8 mouse cellular contexts compared by ENCODE assay signal in the genomic region with DNA sequence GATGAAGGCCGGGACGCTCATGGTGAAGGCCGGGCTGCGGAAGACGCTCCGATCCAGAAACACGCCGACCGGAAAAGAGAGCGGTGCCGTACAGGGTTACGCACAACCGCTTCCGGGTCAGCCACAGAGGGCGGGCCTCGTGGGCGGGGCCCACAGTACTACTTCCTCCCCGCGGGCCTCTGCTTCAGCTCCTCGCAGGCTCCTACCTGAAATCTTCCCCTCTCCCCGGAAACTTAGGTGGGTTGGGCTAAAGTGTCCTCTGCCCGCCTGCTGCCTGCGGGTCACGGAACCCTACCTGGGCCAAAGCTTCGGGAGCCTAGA. TPM values are rescaled to one million over a fixed set of nuclear protein-coding genes. Genes with fewer than 3 reads are reported as not detected.
DNase-seq lines count a peak whose midpoint lies in the region; ATAC-seq and TF ChIP-seq lines count a peak whose summit lies in the region.

TSS of gene Eif3m (minus strand) at position 114 of the 321 bp plus-strand sequence.

- no peaks in the 10 kb centered on the region for H3K9me3 ChIP-seq in forebrain, embryonic 10.5 days
- no peaks in the 10 kb centered on the region for H3K9me3 ChIP-seq in heart, embryonic 15.5 days (replicated peaks)
- no peaks in the 10 kb centered on the region for H3K9me3 ChIP-seq in liver, embryonic 14.5 days (ENCODE audit: control insufficient read depth, low read length)
- no peaks in the 10 kb centered on the region for H3K9me3 ChIP-seq in neural tube, embryonic 11.5 days (ENCODE audit: control insufficient read depth, low read length)
- H3K9me3 ChIP-seq in stomach, postnatal 0 days (ENCODE audit: control insufficient read depth, low read length) = no peaks in the 10 kb centered on the region

- peaks cover 21% of the 10 kb centered on the region for H3K36me3 ChIP-seq in forebrain, embryonic 10.5 days (replicated peaks)
- peaks cover 19% of the 10 kb centered on the region for H3K36me3 ChIP-seq in heart, embryonic 15.5 days
- H3K36me3 ChIP-seq in liver, embryonic 14.5 days (replicated peaks; ENCODE audit: control insufficient read depth, insufficient read depth, low read depth) = peaks cover 15% of the 10 kb centered on the region
- peaks cover 2% of the 10 kb centered on the region; the same call in 1 of the 2 replicates for H3K36me3 ChIP-seq in neural tube, embryonic 11.5 days (ENCODE audit: control insufficient read depth, insufficient read depth, low read length)
- H3K36me3 ChIP-seq in stomach, postnatal 0 days (ENCODE audit: control insufficient read depth, insufficient read depth, low read length) = peaks cover 8% of the 10 kb centered on the region

- H3K27me3 ChIP-seq in forebrain, embryonic 10.5 days (ENCODE audit: poor library complexity, severe bottlenecking) = no peaks in the 10 kb centered on the region
- no peaks in the 10 kb centered on the region for H3K27me3 ChIP-seq in heart, embryonic 15.5 days
- H3K27me3 ChIP-seq in liver, embryonic 14.5 days (ENCODE audit: control insufficient read depth, insufficient read depth, low read length) = no peaks in the 10 kb centered on the region
- no peaks in the 10 kb centered on the region for H3K27me3 ChIP-seq in neural tube, embryonic 11.5 days (ENCODE audit: control insufficient read depth, insufficient read depth, low read length)
- no peaks in the 10 kb centered on the region for H3K27me3 ChIP-seq in stomach, postnatal 0 days (ENCODE audit: control insufficient read depth, insufficient read depth, low read length)

- H3K9ac ChIP-seq in heart, embryonic 15.5 days = peak within 1 kb of the TSS; percentile 88
- H3K9ac ChIP-seq in liver, embryonic 14.5 days (replicated peaks) = peak within 1 kb of the TSS; percentile 97
- H3K9ac ChIP-seq in neural tube, embryonic 11.5 days (ENCODE audit: low read length) = peak within 1 kb of the TSS; percentile 89
- peak within 1 kb of the TSS; percentile 94 for H3K9ac ChIP-seq in stomach, postnatal 0 days (ENCODE audit: low read length)

- ATAC-seq in heart, embryonic 15.5 days (replicated peaks; ENCODE audit: insufficient number of reproducible peaks, insufficient read depth, low FRiP score, low read depth) = peak; percentile 99
- ATAC-seq in liver, embryonic 14.5 days (ENCODE audit: insufficient read depth) = peak; percentile 99
- ATAC-seq in neural tube, embryonic 11.5 days (ENCODE audit: insufficient read depth, low FRiP score, low TSS enrichment) = peak; percentile 100
- ATAC-seq in stomach, postnatal 0 days (ENCODE audit: low FRiP score, low TSS enrichment) = peak; percentile 100

- H3K27ac ChIP-seq in forebrain, embryonic 10.5 days = peak within 1 kb of the TSS; percentile 95
- H3K27ac ChIP-seq in heart, embryonic 15.5 days = peak within 1 kb of the TSS; percentile 73
- peak within 1 kb of the TSS; percentile 72 for H3K27ac ChIP-seq in liver, embryonic 14.5 days
- H3K27ac ChIP-seq in neural tube, embryonic 11.5 days (ENCODE audit: low read depth, low read length) = peak within 1 kb of the TSS; percentile 53; the same call in 1 of the 2 replicates
- H3K27ac ChIP-seq in stomach, postnatal 0 days (replicated peaks) = peak within 1 kb of the TSS; percentile 72

- under 1% methylated on average over 25 of the region's 25 CpGs for WGBS in forebrain, embryonic 10.5 days
- 0% methylated on average over 25 of the region's 25 CpGs for WGBS in heart, embryonic 15.5 days
- WGBS in liver, embryonic 14.5 days (ENCODE audit: insufficient replicate concordance) = under 1% methylated on average over 24 of the region's 25 CpGs
- 0% methylated on average over 21 of the region's 25 CpGs for WGBS in neural tube, embryonic 11.5 days
- 1% methylated on average over 23 of the region's 25 CpGs for WGBS in stomach, postnatal 0 days

- no peak for TF ChIP-seq CTCF in liver, embryonic 14.5 days (IDR thresholded peaks at IDR 0.05; ENCODE audit: low read depth)
- no peak for TF ChIP-seq CTCF in stomach, postnatal 0 days (IDR thresholded peaks at IDR 0.05; ENCODE audit: low read depth)

- H3K4me1 ChIP-seq in forebrain, embryonic 10.5 days = peaks cover 23% of the 10 kb centered on the region
- peaks cover 11% of the 10 kb centered on the region for H3K4me1 ChIP-seq in heart, embryonic 15.5 days (replicated peaks)
- peaks cover 13 to 20% of the 10 kb centered on the region in 2 experiments for H3K4me1 ChIP-seq in liver, embryonic 14.5 days (replicated peaks; ENCODE audit: control insufficient read depth in 2 of 2, insufficient read depth in 2 of 2, low read length in 1 of 2)
- peaks cover 6% of the 10 kb centered on the region; the same call in 1 of the 2 replicates for H3K4me1 ChIP-seq in neural tube, embryonic 11.5 days (ENCODE audit: control insufficient read depth, insufficient read depth, low read length)
- H3K4me1 ChIP-seq in stomach, postnatal 0 days (replicated peaks; ENCODE audit: control insufficient read depth, insufficient read depth) = no peaks in the 10 kb centered on the region

- no peak; the same call in 1 of the 2 replicates for TF ChIP-seq EP300 in liver, embryonic 14.5 days (IDR thresholded peaks at IDR 0.05; ENCODE audit: low read depth)
- no peak for TF ChIP-seq EP300 in stomach, postnatal 0 days (optimal IDR thresholded peaks at IDR 0.05)

- peak within 1 kb of the TSS; percentile 68 for H3K4me2 ChIP-seq in heart, embryonic 15.5 days
- H3K4me2 ChIP-seq in liver, embryonic 14.5 days (ENCODE audit: low read depth) = peak within 1 kb of the TSS; percentile 82
- peak within 1 kb of the TSS; percentile 80 for H3K4me2 ChIP-seq in neural tube, embryonic 11.5 days (ENCODE audit: low read depth)
- peak within 1 kb of the TSS; percentile 69 for H3K4me2 ChIP-seq in stomach, postnatal 0 days (replicated peaks; ENCODE audit: low read depth)

- peak within 1 kb of the TSS; percentile 98 for H3K4me3 ChIP-seq in forebrain, embryonic 10.5 days
- H3K4me3 ChIP-seq in heart, embryonic 15.5 days = peak within 1 kb of the TSS; percentile 90
- peak within 1 kb of the TSS; percentile 89 to 96 for H3K4me3 ChIP-seq in liver, embryonic 14.5 days (ENCODE audit: insufficient read depth in 1 of 2, low read depth in 2 of 2, low read length in 2 of 2)
- H3K4me3 ChIP-seq in neural tube, embryonic 11.5 days (ENCODE audit: low read depth, low read length) = peak within 1 kb of the TSS; percentile 95
- H3K4me3 ChIP-seq in stomach, postnatal 0 days (ENCODE audit: low read depth, low read length) = peak within 1 kb of the TSS; percentile 95

- peak; percentile 91 to 94 for DNase-seq in CD8-positive naive resting alpha-beta T cell, adult 2 months (ENCODE audit: low read depth in 2 of 2, low spot score in 2 of 2)
- peak; percentile 80 for DNase-seq in c-Kit-positive CD71-negative TER-119-negative erythroid progenitor cells, embryonic 14.5 days (ENCODE audit: low read depth)
- DNase-seq in forebrain, embryonic 10.5 days (ENCODE audit: extremely low spot score, low spot score) = peak; percentile 91
- peak; percentile 97 for DNase-seq in kidney, postnatal 25 days
- peak; percentile 78 to 83 (median 80) for DNase-seq in liver, embryonic 14.5 days (ENCODE audit: low read depth in 3 of 3, low spot score in 3 of 3)
- peak; percentile 92 for DNase-seq in neural tube, embryonic 11.5 days (ENCODE audit: low spot score)
- peak; percentile 95 for DNase-seq in stomach, postnatal 0 days (ENCODE audit: low spot score)

RNA-seq across cellular contexts. Expression of gene Eif3m, which starts in this region (rescaled TPM):
- polyA plus RNA-seq in forebrain, embryonic 10.5 days (2016; fragmentation: Nextera tagmentation; extraction: Ambion mirVana) = 313 and 318 TPM in 2 replicates
- polyA plus RNA-seq in heart, embryonic 15.5 days (2015; fragmentation: Nextera tagmentation; extraction: Ambion mirVana) = 181 and 194 TPM in 2 replicates
- 44.1 and 80.8 TPM in 2 replicates for polyA plus RNA-seq in liver, embryonic 14.5 days (2012; rRNA removed)
- polyA plus RNA-seq in liver, embryonic 14.5 days (2014; fragmentation: Nextera tagmentation; extraction: Ambion mirVana) = 177 and 189 TPM in 2 replicates
- 282 and 295 TPM in 2 replicates for polyA plus RNA-seq in neural tube, embryonic 11.5 days (2014; fragmentation: Nextera tagmentation; extraction: Ambion mirVana)
- polyA plus RNA-seq in stomach, postnatal 0 days (2015; fragmentation: Nextera tagmentation; extraction: Ambion mirVana) = 213 and 215 TPM in 2 replicates

Comparison
In these comparisons a context has a peak if more than half of its experiments do, and no peak if none do; other contexts are left out.
1. Peak in every context shown above with its lines: DNase-seq, ATAC-seq, H3K4me3 ChIP-seq and H3K27ac ChIP-seq.